Mouse (Mus musculus) naive thymus-derived CD4-positive, alpha-beta T cell, adult 2 months (primary cell): ENCODE data around the gene Six4.
A peak's percentile ranks its signal among the peaks of the same experiment; 100 is the strongest.
"Not testable (repeated sequence)": the region's sequence is repeated elsewhere in the genome, so short reads cannot be mapped to it uniquely, and the experiment has no call there.

Source experiments
- DNase-seq: peaks from one replicate; pipeline ENCODE4 v3.0.0-alpha.2; 2011; ENCODE audit warnings: low read depth

Gene Six4

DNA sequence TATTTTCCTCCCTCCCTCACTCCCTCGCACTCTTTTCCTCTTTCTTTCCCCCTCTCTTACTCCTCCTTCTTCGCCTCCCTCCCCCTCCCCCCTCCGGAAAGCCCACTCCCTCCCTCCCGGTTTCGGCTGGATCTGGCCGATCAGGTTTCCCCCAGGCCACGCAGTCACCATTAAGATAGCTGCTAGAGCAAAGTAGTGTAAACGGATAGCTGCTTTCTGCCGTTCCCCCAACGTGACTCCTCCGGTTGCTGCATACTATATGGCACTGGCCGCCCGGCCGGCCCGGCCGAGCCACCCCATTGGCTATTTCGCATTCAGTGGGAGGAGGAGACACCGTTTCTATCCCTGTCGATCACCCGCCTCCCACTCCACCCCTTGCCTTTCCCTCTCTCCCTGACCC lies at the start of gene Six4:
Gene Six4, minus strand, starts transcription at position 261 of the 400 bp plus-strand sequence.
- DNase-seq: peak; percentile 18

DNA sequence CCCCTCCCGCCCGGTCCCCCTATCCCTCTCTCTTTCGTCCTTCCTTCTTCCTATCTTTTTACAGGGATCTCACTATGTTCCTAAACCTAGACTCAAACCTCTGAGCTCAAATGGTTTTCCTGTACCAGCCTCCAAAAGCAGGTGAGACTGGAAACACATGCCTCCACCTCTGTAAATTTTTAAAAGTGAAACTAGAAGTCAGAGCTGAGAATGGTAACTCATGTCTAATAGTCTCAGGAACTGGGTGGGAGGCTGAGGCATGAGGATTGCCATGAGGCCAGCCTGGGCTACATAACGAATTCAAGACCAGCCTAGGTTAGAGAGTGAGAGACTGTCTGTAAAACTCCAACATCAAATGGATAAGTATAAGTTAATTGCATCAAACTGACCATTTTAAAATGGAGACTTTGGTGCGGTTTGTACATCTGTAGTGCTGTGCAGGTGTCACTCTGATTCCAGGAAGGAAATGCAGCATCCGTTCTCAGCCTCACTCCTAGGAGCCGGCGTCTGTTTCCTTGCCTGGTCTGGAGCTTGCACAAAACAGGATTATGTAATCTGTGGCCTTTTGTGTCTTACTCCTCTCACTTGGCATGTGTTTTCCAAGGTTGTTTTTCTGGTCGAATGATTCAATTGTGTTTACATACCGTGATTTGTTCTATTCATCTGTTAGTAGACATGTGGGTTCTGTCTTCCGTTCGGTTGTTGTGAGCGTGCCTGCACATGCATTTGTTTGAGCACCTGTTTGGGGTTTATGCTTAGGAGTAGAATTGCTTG lies 49.3 kb upstream of the Six4 start:
- DNase-seq: peak; percentile 58

DNA sequence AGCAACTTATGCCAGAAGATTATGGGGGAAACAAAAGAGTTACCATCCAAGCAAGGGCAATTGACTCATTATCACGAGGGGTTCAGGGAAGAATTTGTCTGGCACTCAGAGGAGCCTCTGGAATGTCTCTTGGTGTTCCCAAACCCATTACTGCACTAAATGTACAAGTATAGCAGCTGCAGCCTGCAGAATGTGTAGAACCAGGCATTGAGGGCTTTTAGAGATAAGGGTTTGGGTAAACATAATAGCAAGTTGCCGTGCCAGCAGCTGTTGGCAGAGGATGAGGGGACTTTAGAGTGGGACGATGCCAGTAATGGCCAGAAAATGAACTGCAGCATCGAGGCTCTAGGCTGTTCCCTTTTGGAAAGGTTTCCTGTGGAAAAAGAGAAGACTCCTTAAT lies 47.1 kb upstream of the Six4 start:
- no peak for DNase-seq

DNA sequence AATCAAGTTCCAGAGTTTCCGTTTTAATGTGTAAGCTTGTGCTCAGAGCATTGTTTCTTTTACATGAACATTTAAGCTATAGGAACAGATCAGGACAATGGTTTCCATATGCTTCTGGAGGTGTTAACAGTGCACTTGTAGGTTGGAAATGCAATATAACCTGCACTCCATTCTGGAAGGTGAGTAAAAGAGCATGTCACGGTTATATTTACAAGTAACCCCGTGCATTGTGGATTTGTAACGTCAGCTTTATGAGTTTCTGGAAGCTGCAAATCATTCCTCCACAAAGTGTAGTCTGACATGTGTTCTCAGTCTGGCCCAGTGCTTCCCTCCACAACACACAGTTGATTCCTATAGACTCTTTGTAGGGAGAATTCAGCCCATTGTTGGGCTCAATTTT lies 40.9 kb upstream of the Six4 start:
- DNase-seq: no peak

DNA sequence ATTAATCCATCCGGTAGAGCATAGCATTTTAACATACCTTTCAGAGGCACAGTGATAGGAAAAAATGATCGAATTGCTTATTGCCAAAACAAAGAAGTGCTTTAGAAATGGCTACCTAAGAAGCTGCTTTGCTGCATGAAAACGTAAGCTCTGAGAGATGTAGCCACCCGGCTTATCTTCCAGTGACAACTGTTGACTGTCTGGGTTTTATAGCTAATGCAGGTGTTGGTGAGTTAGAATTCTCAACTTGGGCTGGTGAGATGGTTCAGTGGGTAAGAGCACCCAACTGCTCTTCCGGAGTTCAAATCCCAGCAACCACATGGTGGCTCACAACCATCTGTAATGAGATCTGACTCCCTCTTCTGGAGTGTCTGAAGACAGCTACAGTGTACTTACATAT lies 37.8 kb upstream of the Six4 start:
- not testable (repeated sequence) for DNase-seq

DNA sequence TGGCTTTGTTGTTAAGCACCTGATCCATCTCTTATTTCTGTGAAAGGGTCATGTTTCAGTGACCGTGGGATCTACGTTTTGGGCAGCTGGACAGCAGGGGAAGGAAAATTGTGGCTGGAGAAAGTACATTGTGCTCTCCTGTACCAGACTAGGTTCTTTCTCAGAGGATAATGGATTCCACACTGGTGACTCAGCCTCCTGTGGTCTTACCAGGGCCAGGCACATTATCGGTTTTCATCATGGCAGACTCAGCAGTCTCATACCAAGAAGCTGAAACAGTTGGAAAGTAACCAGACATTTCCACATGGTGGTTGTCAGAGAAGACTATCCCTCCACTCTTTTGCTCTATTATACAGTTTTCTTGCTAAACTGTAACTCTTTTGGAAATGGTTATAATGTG lies 34.0 kb upstream of the Six4 start:
- no peak for DNase-seq

DNA sequence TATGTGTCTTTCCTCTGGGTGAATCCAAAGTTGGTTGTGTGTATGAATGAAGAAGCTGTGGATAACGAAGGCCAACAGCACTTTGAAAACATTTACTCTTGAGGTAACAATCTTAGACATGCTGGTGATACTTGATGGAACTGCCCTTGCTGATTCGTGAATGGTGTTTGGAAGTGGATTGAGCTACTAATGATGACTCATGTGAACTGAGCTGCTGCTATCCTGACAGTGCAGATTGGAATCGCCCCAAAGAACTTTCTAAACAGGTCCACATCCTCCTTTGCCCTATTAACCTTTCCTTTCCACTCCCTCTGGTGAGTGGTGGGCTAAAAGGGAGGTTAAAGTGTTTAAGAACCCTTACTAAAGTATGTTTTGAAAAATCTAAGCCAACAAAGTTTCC lies 27.5 kb upstream of the Six4 start:
- no peak for DNase-seq

DNA sequence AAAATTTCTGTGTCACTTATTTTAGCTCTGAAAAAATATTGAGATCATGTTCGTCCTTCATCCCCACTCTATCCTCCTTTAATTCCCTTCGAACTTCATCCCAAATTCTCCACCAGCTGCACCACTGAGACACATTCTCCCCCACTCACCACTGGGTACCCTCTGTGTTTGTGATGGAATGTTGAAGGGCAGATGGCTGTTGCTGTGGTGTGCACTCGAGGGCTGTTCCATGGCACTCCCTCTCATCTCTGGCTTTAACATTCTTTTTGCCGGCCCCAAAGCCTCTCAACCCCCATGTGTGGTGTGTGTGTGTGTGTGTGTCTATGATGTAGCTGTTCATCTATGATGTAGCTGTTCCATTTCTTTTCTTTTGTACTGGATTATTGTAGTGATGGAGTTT lies 12.0 kb upstream of the Six4 start:
- no peak for DNase-seq

DNA sequence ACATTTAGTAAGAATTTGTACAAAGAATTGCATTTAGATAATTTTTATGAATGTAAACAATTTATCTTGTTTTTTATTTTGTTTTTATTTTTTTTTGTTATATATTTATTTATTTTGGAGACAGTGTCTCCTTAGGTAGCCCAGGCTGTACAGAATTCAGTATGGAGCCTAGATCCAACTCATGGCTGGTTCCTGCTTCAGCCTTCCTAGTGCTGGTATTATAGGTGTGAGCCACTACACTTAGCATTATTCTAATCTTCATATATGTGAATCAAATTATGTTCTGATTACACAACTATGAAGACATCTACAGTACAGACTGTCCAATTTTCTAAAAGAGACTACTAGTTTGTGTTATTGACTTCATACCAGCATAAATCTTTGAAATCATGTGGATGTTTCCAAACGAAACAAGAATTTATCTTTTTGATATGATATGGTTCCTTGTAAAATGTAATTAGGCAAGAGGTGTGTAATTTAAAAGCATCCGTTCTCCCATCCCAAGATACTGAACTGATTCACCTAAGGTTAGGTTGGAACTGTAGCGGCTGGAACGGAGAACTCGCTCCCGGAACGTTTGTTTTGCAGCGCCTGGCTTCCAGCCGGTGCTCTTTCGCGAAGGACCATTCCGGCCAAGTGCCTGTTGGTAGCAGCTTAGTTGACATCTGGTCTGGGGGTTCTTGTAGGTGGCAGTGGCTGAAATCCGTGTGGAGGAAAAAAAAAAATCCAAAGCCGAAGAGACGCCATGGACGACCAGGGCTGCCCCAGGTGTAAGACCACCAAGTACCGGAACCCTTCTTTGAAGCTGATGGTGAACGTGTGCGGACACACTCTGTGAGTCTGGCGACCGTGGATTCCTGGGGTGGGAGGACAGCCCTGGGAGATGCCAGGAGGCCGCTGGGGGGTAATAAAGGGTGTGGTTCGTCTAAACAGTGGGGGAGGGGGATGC lies 10.1 kb upstream of the Six4 start, which contains the start of gene Mnat1:
Gene Mnat1, plus strand, starts transcription at position 625 of the 949 bp plus-strand sequence.
- peak; percentile 90 for DNase-seq

DNA sequence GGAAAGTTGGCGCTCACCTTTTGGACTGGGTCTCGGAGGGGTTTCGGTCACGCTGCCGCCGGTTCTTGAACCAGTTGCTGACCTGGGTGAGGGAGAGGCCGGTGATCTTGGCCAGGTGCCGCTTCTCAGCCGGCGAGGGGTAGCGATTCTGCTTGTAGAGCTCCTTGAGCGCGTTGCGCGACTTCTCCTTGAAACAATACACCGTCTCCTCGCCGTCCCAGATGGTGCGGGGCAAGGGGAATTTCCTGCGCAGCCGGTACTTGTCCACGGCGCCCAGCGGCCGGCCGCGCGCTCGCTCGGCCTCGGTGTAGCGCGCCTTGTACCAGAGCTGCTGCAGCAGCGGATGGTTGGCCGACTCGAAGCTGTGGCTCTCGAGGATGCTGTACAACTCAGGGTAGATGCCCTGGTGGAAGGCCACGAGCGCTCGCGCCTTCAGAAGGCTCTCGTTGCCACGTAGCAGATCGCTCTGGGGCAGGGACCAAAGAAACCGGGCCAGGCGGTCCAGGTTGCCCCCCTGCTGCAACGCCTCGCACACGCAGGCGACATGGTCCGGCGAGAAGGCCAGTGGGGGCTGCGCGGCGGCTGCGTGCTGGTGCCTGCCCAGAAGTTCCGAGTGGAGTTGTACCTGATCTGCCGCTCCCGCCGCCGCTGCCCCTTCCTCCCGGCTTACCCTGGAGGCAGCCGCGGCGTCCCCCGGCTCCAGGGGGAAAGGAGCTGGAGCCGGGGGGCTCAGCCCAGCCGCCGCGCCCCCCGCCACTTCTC lies 749 bp downstream of the Six4 start:
- peak; percentile 40 for DNase-seq

DNA sequence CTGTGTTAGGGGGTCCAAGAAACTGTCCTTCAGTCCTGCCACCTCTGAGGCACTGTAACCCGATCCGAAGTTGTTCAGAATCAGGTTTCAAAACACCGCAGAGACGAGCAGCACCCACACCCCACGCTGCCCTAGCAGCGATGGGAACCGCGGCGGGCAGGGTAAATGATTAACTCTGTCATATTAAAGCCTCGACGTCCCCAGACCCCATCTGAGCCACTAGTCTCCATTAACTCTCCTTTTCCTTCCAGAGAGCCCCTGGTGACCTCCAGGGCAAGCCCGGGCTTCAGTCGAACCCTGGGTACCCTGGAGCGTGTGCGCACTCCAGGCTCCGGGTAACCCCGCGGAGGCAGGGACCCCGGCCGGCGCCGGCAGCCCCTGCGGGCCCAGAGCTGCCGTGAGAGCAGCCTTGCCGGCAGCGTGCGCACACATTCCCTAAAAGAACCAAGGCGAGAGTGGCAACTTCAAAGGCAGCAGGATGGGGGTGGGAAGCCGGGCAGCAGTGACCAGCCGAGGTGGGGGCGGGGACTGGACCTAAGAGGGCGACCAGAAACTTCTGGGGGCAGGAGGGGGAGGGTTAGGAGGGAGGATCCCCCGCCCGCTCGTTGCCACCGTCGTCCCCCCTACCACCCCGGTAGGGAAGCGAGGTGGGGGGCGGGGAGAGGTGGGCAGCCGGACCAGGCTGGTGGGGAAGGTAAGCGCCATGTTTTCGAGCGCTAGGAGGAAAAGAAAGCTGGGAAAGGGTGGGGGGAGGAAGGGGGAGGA lies 1.5 kb downstream of the Six4 start:
- peak; percentile 13 for DNase-seq

DNA sequence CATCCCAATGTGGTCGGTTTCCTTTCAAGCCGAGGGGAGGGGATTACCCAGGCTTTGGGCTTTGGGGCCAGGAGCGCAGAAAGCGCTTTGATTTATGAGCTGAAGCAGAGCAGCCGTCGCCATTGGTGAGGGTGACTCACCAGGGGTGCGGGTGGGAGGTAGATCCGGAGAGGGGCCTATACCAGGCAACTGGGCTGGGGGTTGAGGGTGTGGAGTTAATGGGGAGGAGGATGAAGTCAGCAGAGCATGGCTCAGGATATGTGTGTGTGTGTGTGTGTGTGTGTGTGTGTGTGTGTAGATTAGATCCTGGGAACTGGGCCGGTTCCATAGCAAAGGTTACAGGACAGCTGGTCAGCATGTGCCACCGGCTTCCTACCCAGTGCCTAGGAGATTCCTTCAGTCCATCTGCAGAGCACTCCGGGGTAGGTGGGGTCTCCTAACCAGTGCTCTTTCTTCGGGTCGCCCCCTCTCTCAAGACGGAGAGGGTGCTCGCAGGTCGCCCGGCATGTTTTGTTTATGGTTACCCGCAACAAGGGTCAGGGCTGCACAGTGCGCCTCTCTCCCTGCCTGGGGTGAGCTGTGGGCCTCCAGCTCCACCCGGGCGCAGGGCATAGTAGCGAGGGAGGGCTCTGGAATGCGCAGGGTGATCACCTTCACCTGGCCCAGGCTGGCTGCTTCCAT lies 2.7 kb downstream of the Six4 start:
- no peak for DNase-seq

DNA sequence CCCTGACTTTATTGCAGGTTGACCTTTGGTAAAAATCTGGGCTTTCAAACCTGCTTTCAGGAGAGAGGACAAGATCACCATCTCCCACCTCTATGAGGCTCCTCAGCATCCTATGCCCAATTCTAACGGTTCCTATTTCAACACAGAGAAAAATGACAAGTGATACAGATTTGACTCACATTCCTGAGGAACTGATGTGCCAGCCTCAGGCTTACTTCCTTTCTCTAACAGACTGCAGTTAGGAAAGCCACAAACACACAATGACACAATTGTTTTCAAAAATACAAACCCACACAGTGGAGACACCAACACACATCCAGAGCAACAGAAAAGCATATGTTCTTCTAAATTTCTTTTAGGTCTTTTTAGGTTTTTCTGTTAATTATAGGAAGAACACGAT lies 5.4 kb downstream of the Six4 start:
- DNase-seq: no peak

DNA sequence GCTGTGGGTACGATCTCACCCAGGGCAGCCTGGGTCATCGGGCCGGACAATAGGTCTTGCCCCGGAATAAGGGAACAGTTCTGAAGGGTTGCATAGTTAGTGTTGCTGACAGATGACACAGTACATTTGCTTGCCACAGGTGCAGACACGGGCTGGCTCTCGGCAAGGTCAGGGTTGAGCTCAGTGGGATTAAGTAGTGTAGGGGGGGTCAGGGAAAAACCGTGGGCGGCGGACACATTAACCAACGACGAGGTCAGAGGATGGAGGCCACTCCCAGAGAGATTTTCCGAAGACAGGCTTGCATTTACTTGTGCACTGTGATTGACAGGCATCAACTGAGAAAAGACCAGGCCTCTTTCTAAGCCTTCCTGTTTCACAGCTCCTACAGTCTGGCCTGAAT lies 9.5 kb downstream of the Six4 start:
- DNase-seq: no peak

DNA sequence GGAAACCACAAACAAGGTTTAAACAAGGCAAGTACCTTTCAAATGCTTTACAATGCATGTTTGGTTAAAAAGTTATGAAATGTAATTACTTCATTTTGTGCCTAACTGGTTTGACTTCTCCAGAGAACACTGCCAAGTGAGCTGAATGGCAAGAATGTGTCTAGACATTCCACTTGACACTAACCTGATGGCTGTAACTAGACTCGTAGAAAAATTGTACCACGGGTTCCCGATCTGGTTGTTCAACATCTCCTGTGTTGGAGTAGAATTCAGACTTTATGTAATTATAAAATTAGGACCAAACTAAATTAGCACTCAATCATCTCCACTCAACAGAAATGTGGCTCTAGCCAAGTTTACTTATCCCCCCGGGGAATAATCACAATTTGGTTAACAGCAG lies 14.7 kb downstream of the Six4 start:
- DNase-seq: no peak

DNA sequence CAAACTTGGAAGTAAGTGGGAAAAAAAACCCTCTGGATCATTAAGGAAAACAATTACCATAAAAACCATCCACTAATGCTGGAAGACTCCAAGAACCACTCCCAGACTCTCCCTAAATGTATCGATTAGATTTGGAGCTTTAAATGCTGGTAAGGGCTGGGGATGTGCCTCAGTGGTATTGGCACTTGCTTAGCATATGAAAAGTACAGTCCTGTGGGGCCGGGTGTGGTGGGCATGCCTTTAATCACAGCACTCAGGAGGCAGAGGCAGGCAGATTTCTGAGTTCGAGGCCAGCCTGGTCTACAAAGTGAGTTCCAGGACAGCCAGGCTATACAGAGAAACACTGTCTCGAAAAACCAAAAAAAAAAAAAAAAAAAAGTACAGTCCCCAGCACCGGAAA lies 17.1 kb downstream of the Six4 start:
- DNase-seq: not testable (repeated sequence)

DNA sequence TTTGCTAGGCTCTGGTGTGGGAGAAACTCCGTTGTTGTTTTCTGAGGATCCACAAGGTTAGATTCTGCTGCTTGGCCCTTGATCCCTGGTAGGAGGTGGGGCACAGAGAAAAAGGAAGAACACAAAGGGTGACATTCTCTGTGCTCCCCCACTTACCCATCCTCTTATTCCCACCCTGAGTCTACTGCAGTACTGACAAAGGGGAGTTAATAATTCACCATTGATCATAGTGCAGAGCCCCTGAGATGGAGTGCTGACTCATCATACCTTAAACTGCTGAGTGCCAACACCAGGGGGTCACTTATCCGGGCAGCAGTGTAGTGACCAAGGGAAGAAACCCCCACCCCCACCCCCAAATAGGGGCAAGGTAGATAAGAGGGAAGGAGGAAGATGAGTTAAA lies 18.7 kb downstream of the Six4 start:
- DNase-seq: no peak

DNA sequence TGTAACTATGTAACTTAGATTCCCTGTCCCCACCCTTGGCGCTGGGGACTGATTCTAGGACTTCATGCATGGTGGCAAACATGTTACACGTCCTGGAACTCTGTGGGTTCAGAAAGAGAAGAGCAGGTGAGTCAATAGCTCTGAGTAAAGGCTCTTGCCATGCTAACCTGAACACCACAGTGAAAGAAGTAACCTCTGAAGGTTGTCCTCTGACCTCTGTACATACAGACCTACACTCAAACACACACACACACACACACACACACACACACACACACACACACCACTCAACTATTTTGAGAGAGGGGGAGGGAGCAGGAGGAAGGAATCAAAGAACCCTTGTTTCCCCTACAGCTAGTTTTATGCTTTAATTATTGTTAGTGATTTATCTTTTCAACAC lies 19.1 kb downstream of the Six4 start:
- DNase-seq: no peak

DNA sequence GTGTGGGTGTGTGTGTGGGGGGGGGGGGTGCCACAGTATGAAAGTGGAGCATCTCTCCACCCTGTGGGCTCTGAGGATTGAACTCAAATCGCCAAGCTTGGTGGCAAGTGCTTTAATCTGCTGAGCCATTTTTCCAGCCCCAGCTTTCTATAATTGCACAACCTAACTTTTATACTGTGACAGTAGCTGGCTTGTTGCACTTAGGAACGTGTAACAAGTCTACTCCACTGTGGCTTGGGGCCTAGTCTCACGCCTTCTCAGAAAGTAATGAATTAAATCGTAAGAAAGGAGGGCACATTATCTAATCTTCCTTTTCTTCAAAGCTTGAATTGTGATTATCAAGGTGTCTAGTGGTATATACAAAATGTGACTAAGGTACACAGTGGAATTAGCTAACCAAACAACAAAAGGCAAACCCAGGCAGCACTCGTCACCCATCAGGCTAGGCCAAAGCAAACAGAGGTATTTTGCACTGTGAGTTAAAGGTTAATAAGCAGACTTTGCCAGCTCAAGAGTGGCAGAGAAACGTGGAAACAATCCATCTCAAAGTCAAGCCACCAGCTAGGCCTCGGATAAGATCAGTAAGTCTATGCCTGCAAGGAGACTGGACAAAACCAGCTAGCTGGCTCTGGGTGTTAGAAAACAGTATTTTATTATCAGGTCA lies 22.5 kb downstream of the Six4 start:
- DNase-seq: no peak

DNA sequence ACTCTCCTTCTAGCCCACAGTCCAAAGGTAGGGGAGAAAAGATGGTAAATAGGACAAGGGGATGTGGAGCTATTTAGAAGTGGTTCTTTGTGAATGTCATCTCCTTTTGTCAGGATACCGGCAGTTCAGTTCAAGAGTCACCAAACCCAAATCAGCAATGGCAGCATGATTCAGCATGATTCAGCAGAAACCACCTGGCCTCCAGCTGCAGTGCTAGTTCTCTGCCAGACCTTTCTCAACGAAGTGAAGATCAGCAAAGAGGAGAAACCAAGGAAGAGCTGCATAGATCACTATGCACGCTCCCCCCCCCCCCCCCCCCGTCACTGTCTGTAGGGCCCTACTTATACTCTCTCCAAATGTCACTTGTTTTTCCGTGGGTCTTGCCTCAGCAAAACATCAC lies 24.3 kb downstream of the Six4 start:
- DNase-seq: no peak

DNA sequence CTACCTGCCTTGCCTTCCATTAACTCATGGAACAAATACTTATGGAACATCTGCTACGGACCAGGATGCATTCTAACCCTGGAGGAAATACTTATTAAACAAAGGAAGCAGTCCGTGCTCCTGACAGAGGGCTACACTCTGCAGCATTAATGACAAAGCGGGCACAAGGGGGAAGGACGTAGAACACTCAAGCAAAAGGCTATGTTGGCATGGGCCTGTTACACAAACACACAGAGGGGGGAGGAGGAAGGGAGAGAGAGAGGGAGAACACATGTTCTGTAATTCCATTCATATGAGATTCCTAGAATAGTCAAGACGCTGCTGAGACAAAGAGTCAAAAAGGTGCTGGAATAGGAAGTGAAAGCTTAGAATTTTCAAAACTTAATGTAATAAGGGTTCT lies 24.8 kb downstream of the Six4 start:
- no peak for DNase-seq
